Mouse (Mus musculus): ENCODE measurements at regions not wholly inside any gene's neighbourhood (a gene's known extent, or its start where the extent isn't known, plus 50 kb on each side); places are given as distances from the start of the nearest gene placed in this dataset.

DNA sequence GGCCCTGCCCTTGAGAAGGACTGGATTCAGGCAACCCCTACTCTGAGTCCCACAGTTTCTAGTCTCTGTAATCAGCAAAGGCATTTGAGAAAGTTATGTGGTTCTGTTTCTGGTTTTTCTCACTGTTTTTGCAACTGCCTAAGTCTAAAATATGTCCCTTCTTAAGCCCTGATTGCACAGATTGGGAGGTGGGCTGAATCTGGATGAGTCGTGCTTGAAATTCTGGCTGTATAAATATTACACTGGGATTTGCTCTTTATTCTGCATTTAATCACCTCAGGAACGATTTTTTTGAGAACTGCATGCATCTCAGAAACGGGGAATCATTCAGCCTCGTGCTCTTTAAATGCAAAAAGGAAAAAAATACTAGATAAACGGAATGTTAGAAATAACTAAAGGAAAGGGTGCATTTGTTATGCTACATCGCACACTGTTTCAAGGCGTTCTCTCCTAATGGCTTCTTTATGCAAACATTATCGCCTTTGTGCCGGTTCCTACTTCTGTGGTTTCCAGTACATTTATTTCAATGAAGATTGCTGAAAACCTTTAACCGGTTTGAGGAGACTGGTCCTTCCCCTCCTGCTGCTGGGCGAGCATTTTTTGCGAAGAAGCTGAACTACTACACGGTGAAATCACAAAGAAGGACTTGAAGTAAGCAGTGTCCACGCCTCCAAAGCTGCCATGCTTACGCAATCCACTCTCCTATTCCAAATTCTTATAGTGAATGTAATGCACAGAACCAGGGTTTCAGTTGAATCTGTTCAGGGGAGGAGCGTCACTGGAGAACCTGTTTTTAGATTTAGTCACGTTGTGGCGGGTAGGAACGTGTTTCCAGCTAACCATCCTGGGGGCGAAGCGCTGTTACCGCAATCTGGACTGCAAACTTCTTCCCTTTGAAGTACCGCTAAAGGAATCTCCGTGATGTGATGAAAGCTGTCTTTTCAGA lies 327.8 kb upstream of the Nrp1 start:
- TF ChIP-seq CTCF (IDR thresholded peaks at IDR 0.05; ENCODE audit: borderline replicate concordance, extremely low read depth, insufficient read depth, insufficient read length) = no peak
- TF ChIP-seq POLR2A (IDR thresholded peaks at IDR 0.05; ENCODE audit: borderline replicate concordance, extremely low read depth, insufficient read depth, insufficient read length, poor library complexity, severe bottlenecking) = no peak

Measured in brain, embryonic 14.5 days (tissue).